Mouse (Mus musculus) hindbrain, embryonic 12.5 days (tissue): ENCODE data around the gene Smndc1. TPM values are rescaled to one million over a fixed set of nuclear protein-coding genes. Genes with fewer than 3 reads are reported as not detected.
A peak's percentile ranks its signal among the peaks of the same experiment; 100 is the strongest.

Source experiments
- ATAC-seq: fragments of 200-750 bp; cut with Nextera tagmentation; 2 replicates; pipeline ENCODE4 v1.8.0; 2017; ENCODE audit warnings: moderate TSS enrichment; ENCODE audit not compliant: low FRiP score
- H3K27ac ChIP-seq: fragments of 300-500 bp; sonication (generic); 2 replicates; pipeline ENCODE4 v1.5.1; 2016; ENCODE audit warnings: mild to moderate bottlenecking
- H3K27me3 ChIP-seq: fragments of 300-500 bp; sonication (generic); 2 replicates; pipeline ENCODE4 v1.6.1; 2016; ENCODE audit warnings: mild to moderate bottlenecking
- H3K36me3 ChIP-seq: fragments of 300-500 bp; sonication (generic); 2 replicates; pipeline ENCODE4 v1.6.1; 2016; ENCODE audit warnings: mild to moderate bottlenecking
- H3K4me1 ChIP-seq: fragments of 300-500 bp; sonication (generic); 2 replicates; pipeline ENCODE4 v1.6.1; 2016
- H3K4me2 ChIP-seq: fragments of 300-500 bp; sonication (generic); replicated peaks from 2 replicates; pipeline ENCODE4 v1.6.1; 2016; ENCODE audit warnings: mild to moderate bottlenecking
- H3K4me3 ChIP-seq: fragments of 300-500 bp; sonication (generic); 2 replicates; pipeline ENCODE4 v1.5.1; 2016; ENCODE audit warnings: mild to moderate bottlenecking
- H3K9ac ChIP-seq: fragments of 300-500 bp; sonication (generic); 2 replicates; pipeline ENCODE4 v1.6.1; 2016; ENCODE audit warnings: mild to moderate bottlenecking, moderate library complexity
- H3K9me3 ChIP-seq: fragments of 300-500 bp; sonication (generic); replicated peaks from 2 replicates; pipeline ENCODE4 v1.6.1; 2016; ENCODE audit warnings: mild to moderate bottlenecking
- WGBS: fragments of 180-500 bp; shearing (Covaris S2); methylation state at CpG from one replicate; pipeline ENCODE4 v1.1.7; 2016; 5-methylcytosine and 5-hydroxymethylcytosine counted together
- polyA plus RNA-seq: library from polyadenylated mRNA; unstranded; fragments of >200 nt; fragmentation: Nextera tagmentation; extraction: Ambion mirVana; gene quantifications from 2 replicates; pipeline ENCODE4 v1.2.1, GENCODE M21; 2016

The Smndc1 gene
- polyA plus RNA-seq, 1 experiment from 2014 or later: 41.4 TPM

GRCm38 (mm10) chr19:53392781-53393343 is 2.5 kb upstream of the Smndc1 start:
- 79% methylated on average over 8 of the region's 8 CpGs for WGBS
- no peak for ATAC-seq
- H3K9me3 ChIP-seq: no peaks in the 10 kb centered on the region
- H3K27me3 ChIP-seq: no peaks in the 10 kb centered on the region
- no peak overlapping the region for H3K27ac ChIP-seq
- H3K9ac ChIP-seq: no peak overlapping the region
- peaks cover 11% of the 10 kb centered on the region for H3K4me1 ChIP-seq
- H3K4me2 ChIP-seq: no peak overlapping the region
- no peak overlapping the region for H3K4me3 ChIP-seq
- H3K36me3 ChIP-seq: peaks cover 6% of the 10 kb centered on the region

DNA sequence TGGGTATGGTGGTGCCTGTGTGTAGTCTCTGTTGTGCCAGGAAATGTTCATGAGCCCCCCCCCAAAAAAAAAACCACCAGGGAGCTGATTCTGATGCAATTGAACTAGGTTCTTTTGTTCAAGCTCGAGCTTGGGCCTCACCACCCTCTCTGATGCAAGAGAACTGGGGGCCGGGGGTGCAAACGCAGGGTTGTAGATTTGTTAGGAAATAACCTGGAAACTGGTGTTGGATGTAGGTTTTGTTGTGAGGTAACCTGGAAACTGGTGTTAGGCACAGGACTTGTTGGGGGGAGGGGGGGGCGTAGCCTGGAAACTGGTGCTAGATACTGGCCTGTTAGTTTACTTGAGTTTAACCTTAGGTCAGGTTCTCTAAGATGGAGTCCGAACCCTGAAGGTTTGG is 1.4 kb upstream of the Smndc1 start:
- H3K4me2 ChIP-seq: peak overlapping the region; percentile 61
- H3K9me3 ChIP-seq: no peaks in the 10 kb centered on the region
- 89% methylated on average over 5 of the region's 5 CpGs for WGBS
- ATAC-seq: no peak
- H3K27ac ChIP-seq: no peak overlapping the region
- no peak overlapping the region for H3K9ac ChIP-seq
- peaks cover 15% of the 10 kb centered on the region for H3K4me1 ChIP-seq
- H3K36me3 ChIP-seq: peaks cover 17% of the 10 kb centered on the region
- no peak overlapping the region for H3K4me3 ChIP-seq
- no peaks in the 10 kb centered on the region for H3K27me3 ChIP-seq

- no peak for ATAC-seq
- Histone ChIP-seq H3K27me3 (no peaks in the 10 kb centered on the region), H3K4me1 (peaks cover 15% of the 10 kb centered on the region), H3K4me3 (peak overlapping the region; percentile 95), H3K4me2 (peak overlapping the region; percentile 61), H3K27ac (peak overlapping the region; percentile 87; the same call in 1 of the 2 replicates), H3K9ac (peak overlapping the region; percentile 71), H3K36me3 (peaks cover 18% of the 10 kb centered on the region), H3K9me3 (no peaks in the 10 kb centered on the region)
- 52% methylated on average over 8 of the region's 8 CpGs for WGBS
These were observed 1.0 kb upstream of the Smndc1 start for GRCm38 (mm10) chr19:53391386-53391785.

DNA sequence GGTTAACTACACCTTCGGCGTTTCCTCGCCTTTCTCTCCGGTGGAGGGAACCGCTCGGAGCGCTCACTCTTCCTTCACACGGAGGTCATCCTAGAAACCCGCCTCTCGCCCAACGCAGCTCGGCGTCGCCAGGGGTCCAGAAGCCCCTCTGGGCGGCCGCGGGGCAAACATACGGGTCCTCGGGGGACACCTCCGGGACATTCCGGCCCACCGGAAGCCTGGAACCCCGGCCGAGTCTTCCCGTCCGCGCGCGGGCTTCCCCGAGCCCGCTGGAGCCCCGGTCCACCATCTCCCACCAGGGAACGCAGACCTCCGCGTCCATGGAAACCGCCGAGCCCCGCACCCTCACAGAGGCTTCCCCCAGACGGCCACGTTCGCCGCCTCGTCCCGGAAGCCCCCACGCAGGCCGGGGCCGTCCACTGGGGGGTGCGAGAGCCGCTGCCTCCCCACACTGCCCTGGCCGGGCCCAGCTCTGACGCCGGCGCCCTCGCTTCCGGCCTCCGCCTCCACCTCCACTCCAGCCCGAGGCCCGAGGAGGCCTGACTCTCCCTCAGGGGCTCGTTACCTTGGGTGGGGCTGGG is 437 bp downstream of the Smndc1 start:
- Histone ChIP-seq H3K9me3 (no peaks in the 10 kb centered on the region), H3K9ac (peak overlapping the region; percentile 97), H3K27me3 (no peaks in the 10 kb centered on the region), H3K27ac (peak overlapping the region; percentile 98), H3K4me1 (peaks cover 15% of the 10 kb centered on the region), H3K36me3 (peaks cover 27% of the 10 kb centered on the region), H3K4me3 (peak overlapping the region; percentile 95), H3K4me2 (peak overlapping the region; percentile 57)
- ATAC-seq: peak; percentile 90
- 1% methylated on average over 47 of the region's 59 CpGs for WGBS

GRCm38 (mm10) chr19:53389417-53389816 is 961 bp downstream of the Smndc1 start:
- Histone ChIP-seq H3K9ac (peak overlapping the region; percentile 97), H3K36me3 (peaks cover 27% of the 10 kb centered on the region), H3K27ac (peak overlapping the region; percentile 98; the same call in 1 of the 2 replicates), H3K4me2 (peak overlapping the region; percentile 57), H3K27me3 (no peaks in the 10 kb centered on the region), H3K4me3 (peak overlapping the region; percentile 95), H3K4me1 (peaks cover 15% of the 10 kb centered on the region), H3K9me3 (no peaks in the 10 kb centered on the region)
- WGBS: 28% methylated on average over 6 of the region's 6 CpGs
- ATAC-seq: no peak

DNA sequence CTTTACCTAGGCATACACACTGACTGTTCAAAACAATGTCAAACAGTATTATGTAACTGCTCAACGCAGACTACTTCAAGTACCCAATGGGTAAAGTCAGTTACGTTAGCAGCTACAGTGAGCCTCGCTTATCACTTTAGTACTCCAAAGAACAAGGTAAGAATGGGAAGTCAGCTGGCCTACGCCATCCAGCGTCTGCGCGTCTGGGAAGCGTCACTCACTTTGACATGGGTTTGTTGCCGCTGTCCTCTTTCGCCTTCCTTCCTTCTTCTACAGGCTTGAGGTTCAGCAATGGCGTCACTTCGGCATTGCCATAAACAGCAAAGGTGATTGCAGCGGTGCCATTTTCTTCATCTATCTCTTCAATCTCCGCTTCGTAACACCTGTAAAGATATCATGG is 7.0 kb downstream of the Smndc1 start:
- H3K9me3 ChIP-seq: no peaks in the 10 kb centered on the region
- H3K27ac ChIP-seq: no peak overlapping the region
- H3K4me3 ChIP-seq: no peak overlapping the region
- no peak for ATAC-seq
- 97% methylated on average over 15 of the region's 15 CpGs for WGBS
- H3K9ac ChIP-seq: no peak overlapping the region
- H3K27me3 ChIP-seq: no peaks in the 10 kb centered on the region
- 0 out of 2 replicates have a peak, but pooled peaks cover 4% of the 10 kb centered on the region for H3K4me1 ChIP-seq
- peaks cover 68% of the 10 kb centered on the region for H3K36me3 ChIP-seq
- no peak overlapping the region for H3K4me2 ChIP-seq

DNA sequence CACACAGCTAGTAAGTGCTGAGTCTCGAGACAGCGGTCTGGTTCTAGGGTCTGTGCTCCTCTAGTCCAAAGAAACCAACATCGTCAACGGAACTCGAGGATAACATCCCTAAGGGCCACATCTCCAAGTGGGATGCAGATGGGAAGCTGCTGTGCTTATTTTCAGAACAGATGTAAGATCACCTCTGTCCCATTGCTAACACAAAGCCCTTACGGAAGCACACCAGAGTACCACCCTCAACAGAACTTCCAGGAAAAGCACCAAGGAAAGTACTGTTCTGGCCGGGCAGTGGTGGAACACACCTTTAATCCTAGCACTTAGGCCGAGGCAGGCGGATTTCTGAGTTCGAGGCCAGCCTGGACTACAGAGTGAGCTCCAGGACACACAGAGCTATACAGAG is 12.0 kb downstream of the Smndc1 start:
- no peak for ATAC-seq
- no peaks in the 10 kb centered on the region for H3K9me3 ChIP-seq
- H3K36me3 ChIP-seq: peaks cover 53% of the 10 kb centered on the region
- H3K27ac ChIP-seq: no peak overlapping the region
- no peak overlapping the region for H3K9ac ChIP-seq
- 95% methylated on average over 10 of the region's 10 CpGs for WGBS
- no peak overlapping the region for H3K4me3 ChIP-seq
- H3K27me3 ChIP-seq: no peaks in the 10 kb centered on the region
- no peaks in the 10 kb centered on the region for H3K4me1 ChIP-seq
- H3K4me2 ChIP-seq: no peak overlapping the region

GRCm38 (mm10) chr19:53377652-53378051 is 12.7 kb downstream of the Smndc1 start:
- Histone ChIP-seq H3K4me3 (no peak overlapping the region), H3K9me3 (no peaks in the 10 kb centered on the region), H3K36me3 (peaks cover 50% of the 10 kb centered on the region), H3K27ac (no peak overlapping the region), H3K9ac (no peak overlapping the region), H3K27me3 (no peaks in the 10 kb centered on the region), H3K4me2 (no peak overlapping the region), H3K4me1 (no peaks in the 10 kb centered on the region)
- WGBS: 96% methylated on average over 8 of the region's 8 CpGs
- no peak for ATAC-seq

GRCm38 (mm10) chr19:53375816-53376215 is 14.6 kb downstream of the Smndc1 start:
- Histone ChIP-seq H3K36me3 (peaks cover 55% of the 10 kb centered on the region), H3K27ac (no peak overlapping the region), H3K4me1 (no peaks in the 10 kb centered on the region), H3K4me2 (no peak overlapping the region), H3K9me3 (no peaks in the 10 kb centered on the region), H3K9ac (no peak overlapping the region), H3K4me3 (no peak overlapping the region), H3K27me3 (no peaks in the 10 kb centered on the region)
- ATAC-seq: no peak
- 94% methylated on average over 9 of the region's 9 CpGs for WGBS

DNA sequence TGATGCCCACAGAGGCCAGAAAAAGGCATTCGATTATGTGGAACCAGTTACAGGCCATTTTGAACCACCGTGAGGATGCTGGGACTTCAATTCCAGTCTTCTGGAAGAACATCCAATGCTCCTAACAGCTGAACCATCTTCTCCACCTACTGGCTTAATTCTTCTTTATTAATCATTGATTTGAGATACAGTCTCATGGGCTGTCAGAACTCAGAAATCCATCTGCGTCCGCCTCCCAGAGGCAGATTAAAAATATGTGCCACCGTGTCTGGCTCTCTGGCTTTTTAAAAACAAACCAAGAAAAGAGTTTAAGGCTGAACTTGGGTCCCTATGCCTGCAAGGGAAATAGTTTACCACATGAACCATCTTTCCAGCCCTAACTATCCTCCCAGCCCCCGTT is 15.1 kb downstream of the Smndc1 start:
- Histone ChIP-seq H3K27me3 (no peaks in the 10 kb centered on the region), H3K9ac (no peak overlapping the region), H3K27ac (no peak overlapping the region), H3K4me2 (no peak overlapping the region), H3K4me3 (no peak overlapping the region), H3K9me3 (no peaks in the 10 kb centered on the region), H3K4me1 (no peaks in the 10 kb centered on the region), H3K36me3 (peaks cover 56% of the 10 kb centered on the region)
- no peak for ATAC-seq
- 89% methylated on average over 6 of the region's 6 CpGs for WGBS

DNA sequence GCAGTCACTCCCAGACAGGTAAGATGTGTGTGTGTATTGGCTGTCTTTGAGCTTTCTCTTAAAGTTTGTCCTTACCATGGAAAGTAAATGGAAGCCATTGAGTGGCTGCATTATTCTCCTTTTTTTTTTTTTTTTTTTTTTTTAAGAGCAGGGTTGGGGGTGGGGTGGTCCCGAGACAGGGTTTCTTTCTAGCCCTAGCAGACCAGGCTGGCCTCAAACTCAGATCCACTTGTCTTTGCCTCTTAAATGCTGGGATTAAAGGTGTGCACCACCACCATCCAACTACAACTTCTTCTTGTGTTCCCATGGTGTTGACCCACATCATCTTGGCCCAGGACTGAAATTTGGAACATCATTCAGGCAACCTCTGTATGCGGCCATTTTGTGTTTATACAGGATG is 16.8 kb downstream of the Smndc1 start:
- Histone ChIP-seq H3K36me3 (peaks cover 49% of the 10 kb centered on the region), H3K9me3 (no peaks in the 10 kb centered on the region), H3K4me3 (no peak overlapping the region), H3K9ac (no peak overlapping the region), H3K4me2 (no peak overlapping the region), H3K27me3 (no peaks in the 10 kb centered on the region), H3K4me1 (0 out of 2 replicates have a peak, but pooled peaks cover 5% of the 10 kb centered on the region), H3K27ac (no peak overlapping the region)
- ATAC-seq: no peak
- WGBS: 93% methylated on average over 2 of the region's 2 CpGs

DNA sequence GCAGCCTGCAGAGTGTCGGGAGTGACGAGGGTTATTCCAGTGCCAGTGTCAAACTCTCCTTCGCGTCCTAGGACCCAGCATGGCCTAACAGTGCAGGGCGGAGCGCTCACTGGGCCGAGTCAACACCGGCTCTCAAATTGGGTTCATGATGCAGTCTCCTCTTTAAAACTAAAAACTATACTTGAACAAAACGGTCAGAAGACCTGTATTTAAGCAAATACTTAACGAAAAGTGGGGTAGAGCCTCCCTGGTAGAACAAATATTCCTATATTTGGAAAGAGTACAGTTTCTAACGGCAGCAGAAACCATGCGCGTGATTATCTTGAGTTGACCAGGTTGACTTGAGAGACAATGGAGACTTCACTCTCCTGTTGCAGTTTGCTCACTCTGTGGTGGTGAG is 18.7 kb downstream of the Smndc1 start, which contains the start of gene Gm10197:
TSS of gene Gm10197 (minus strand) at position 101 of the 400 bp plus-strand sequence.
- Histone ChIP-seq H3K36me3 (peaks cover 45% of the 10 kb centered on the region), H3K27ac (no peak within 1 kb of the TSS), H3K4me3 (no peak within 1 kb of the TSS), H3K4me1 (0 out of 2 replicates have a peak, but pooled peaks cover 5% of the 10 kb centered on the region), H3K4me2 (no peak within 1 kb of the TSS), H3K9ac (no peak within 1 kb of the TSS), H3K9me3 (no peaks in the 10 kb centered on the region), H3K27me3 (no peaks in the 10 kb centered on the region)
- WGBS: 93% methylated on average over 13 of the region's 13 CpGs
- no peak for ATAC-seq

GRCm38 (mm10) chr19:53370233-53370632 is 20.1 kb downstream of the Smndc1 start:
- Histone ChIP-seq H3K9ac (no peak overlapping the region), H3K27ac (no peak overlapping the region), H3K4me2 (no peak overlapping the region), H3K4me3 (no peak overlapping the region), H3K27me3 (no peaks in the 10 kb centered on the region), H3K4me1 (peaks cover 13% of the 10 kb centered on the region), H3K9me3 (no peaks in the 10 kb centered on the region), H3K36me3 (peaks cover 36% of the 10 kb centered on the region)
- 81% methylated on average over 15 of the region's 15 CpGs for WGBS
- ATAC-seq: no peak
